Mouse (Mus musculus): ENCODE measurements around the gene Ccdc151.
A peak's percentile ranks its signal among the peaks of the same experiment; 100 is the strongest.

The Ccdc151 gene

DNA sequence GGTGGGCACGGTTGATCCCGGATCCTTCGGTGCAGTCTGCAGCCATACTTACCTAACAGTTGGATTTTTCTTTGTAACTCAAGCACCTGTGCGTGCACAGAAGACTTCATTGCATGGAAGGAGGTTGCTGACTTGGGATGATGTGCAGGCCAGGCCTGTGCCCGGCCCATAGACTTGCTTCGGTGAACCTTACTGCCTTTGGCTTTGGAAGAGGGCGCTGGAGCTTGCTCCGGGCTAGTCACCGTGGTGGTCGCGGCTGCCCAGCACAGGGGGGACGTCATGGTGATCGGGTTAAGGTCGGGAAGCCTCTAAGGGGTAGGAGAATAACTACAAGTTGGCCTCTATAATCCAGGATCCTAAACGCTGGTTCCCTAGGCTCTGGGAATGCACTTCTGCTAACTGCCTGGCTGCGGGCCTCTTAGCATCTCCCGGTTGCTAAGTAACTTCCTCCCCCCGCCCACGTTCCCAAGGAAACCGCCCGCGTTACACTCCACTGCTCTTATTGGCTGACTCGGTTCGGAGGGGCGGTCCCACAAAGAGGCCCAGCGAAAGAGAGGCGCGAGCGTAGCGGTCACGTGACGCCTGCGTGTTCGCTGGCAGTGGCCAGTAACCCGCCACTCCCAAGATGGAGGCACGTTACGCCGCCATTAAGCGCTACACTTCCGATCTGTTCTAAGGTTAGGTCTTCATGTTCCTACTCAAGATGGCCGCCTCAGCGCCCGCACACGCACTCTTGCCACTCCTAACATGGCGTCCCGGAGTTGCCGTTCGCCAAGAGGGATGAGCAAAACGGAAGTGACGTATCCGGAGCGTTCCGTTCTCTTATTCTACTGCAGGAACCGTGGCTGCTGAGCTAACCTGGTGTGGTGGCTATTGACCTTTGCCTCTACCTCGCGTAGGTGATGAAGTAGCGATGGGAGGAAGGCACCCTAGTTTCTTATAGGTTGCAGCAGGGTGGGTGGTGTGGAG is at the start of gene Ccdc151, which contains the start of gene Prkcsh:
Ccdc151 (minus strand) TSS at position 441 of the 969 bp plus-strand sequence.
Prkcsh (plus strand) TSS at position 613 of the 969 bp plus-strand sequence.
- peak; percentile 98 to 99 for DNase-seq

DNA sequence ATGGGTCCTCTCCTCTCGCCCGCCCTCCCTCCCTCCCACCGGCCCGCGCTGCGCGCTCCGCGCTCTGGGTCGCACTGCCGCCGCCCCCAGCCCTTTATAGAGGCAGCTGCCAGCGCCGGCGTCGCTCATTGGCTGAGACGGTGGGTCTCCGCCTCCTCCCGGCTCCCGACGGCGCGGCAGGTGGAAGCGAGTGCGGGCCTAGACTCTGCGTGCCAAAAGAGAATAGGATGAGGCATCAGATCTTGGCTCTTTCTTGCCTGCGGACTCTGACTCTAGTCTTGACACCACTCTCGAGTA is 49.5 kb upstream of the Ccdc151 start, which contains the start of gene Elavl3:
Elavl3 (minus strand) TSS at position 66 of the 297 bp plus-strand sequence.
- peak; percentile 88 to 92 for DNase-seq

DNA sequence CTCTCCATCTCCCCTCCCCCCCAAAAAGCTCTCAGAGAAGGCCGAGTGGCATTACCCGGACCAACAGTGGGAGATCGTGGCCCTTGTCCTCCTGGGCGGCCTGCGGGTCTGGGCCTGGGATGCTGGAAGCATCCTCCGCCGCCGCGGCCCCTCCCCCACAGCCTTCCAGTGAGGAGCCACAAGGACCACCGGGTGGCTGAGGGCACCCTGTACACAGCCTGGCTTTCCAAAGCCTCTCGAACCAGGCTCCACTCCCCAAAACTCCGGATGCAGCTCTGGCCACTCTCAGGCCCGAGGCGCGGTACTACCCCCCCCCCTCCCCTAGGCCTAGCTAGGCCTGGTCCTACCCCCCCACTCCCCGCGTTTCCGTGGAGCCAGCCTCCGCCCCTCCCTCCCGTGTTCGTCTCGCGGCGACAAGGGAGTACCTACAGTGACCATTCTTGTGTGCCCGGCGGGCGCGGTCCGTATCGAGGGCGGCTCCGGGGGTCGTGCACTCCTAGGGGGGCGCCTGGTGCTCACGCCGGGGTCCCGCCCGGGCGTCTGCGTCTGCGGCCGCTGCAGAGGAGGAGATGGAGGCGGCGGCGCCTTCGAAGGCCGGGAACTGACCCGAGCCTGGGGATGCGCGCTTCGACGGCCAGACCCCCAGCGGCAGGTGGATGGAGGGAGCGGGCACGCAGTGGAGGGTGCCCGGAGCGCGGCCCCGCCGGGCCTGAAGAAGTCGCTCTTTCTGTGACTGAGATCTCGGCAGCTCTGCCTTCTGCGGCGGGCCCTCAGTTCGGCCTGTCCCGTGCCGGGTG is 48.9 kb upstream of the Ccdc151 start:
- DNase-seq: peak; percentile 53 to 62

DNA sequence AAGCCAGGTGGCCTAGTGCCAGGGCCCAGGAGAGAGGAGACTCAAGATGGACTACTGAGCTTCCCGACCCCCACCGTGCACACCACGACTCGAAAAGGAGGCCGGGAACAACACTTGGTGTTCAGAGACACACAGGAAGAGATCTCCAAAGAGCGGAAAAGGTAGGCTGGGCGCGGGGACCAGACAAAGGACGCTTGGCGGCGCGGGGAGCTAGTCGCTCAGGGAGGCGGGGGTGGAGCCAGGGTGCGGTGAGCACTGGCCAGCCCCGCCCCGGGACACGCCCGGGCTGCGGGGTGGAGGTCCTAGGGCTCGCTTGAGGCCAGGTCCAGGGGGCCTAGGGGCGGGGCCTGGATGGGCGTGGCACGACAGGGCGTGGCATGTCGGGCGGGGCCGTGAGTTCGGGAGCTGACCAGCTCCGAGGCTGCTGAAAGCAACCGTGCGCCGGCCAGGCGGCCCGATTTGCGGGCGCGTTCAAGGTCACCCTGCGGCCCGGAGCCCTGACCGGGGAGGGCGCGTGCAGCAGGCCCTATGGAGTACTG is 48.0 kb upstream of the Ccdc151 start:
- peak; percentile 77 to 86 for DNase-seq

DNA sequence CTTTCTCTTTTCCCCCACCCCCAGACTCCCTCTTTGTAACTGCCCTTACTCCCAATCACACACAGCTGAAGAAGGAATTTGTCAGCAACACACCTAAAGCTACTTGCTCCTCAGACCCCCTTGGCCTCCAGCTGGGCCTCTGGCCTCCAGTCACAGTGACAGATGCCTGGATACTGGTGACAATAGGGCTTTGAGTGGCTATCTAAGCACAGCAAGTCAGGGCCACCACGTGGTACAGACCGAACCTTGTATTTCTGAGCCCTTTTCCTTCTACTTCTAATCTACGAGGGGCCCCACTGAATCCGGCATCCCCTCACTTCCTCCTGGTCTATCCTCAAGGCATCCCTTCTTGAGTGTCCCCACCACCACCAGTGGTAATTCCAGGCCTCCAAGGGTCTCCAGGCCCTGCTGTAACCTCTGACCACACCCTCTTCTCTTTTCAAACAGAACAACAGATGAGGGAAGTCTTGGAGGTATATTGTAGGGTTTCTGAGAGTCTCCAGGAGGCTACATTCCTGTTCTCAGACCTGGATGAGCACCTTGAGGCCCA is 47.4 kb upstream of the Ccdc151 start:
- DNase-seq: peak; percentile 35 to 39

DNA sequence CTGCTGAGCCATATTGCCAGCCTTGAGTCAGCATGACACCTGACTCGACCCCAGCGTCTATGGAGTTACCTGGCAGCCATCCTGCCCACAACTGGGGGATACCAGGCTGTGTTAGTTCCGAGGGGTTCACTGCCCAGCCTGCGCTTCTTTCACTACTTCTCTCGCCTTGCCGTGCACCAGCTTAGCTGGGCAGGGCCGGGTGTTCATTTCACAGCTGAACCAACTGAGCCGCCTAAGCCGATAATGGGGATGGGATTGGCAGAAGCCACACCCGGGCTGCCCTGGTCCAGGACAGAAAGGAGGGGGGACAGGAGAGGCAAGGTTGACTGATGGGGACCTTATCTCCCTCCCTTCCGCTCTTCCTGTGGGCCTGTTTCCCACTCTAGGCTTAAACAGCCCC is 46.9 kb upstream of the Ccdc151 start:
- DNase-seq: peak; percentile 25 to 30

DNA sequence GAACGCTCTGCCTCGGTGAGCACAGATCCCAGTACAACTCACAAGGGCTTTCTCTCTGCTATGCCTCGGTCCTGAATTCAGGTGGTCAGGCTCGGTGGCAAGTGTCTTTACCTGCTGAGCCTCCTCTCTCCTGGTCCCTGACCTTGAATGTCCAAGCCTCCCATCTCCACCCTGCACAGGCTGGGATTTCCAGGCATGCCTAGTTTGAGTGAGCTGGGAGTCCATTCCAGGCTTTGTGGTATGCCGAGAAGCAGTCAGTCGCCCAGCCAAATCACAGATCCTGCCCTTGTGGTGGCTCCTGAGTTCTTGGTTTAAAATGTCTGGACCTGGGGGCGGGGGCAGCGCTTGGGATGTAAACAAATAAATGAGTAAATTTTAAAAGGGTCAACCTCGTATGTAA is 44.9 kb upstream of the Ccdc151 start:
- DNase-seq: peak; percentile 46 to 49

DNA sequence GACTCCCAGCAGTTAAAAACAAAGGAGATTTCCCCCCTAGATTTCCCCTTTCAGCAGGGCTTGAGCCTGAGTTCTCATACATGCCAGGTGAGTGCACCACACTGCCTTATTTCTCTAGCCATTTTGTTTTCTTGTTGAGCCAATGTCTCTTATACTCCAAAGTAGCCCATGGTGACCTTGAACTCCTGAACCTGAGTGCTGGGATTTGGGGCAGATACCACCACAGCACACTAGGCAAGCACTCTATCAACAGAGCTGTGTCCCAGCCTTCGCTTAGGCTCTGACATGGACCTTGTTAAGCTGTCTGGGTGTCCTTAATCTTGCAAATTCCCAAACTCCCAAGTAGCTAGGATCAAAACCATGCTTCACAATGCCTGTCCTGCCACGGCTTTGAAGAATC is 39.4 kb upstream of the Ccdc151 start:
- no peak for DNase-seq

DNA sequence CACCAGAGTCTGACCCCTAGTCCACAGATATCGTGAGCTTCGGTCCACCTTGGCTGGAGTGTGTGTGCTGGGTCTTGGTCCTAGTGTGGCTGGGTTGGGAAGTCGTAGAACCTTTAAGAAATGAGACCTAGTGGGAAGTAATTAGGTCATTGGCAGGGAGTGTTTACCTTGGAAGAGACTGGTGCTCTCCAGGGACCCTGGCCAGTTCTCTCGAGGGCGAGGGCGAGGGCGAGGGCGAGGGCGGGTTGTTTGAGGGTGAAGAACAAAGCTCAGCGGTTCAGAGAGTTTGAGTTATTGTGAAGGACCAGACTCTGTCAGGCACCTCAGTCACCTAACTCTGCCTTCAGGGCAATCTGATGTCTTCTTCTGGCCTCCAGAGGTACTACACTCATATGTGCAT is 35.4 kb upstream of the Ccdc151 start:
- DNase-seq: no peak

DNA sequence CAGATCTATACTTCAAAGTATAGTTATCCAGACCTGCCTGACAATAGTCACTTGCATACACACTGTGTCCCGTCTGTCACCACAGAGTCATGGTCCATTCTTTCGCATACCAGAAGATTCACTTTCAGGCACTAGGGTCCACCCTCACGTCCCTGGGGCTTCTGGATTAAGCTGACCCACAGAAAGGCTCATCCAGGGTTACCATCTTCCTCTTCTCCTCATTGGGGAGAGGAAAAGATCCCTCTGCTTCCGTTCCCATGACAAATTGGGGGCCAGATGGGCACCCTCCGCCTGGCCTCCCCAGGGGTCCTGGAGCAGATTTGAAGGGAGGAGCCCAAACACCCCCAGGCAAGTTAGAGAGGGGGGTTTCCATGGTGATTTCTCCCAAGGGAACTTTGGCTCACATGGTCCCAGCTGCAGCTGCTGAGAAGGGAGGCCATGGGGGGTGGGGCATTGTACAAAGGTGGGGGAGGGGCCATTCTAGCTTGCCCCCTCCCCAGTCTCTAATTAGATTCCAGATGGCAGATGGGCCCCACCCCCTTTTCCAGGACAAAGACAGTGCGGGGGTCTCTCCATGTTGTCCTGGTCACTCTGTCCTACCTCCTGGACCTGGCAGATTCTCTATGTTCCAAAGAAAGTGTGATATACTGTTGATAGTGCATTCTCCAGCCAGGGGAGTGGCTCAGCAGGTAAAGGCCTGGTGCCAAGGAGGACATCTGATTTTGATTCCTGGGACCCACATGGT is 33.0 kb upstream of the Ccdc151 start:
- DNase-seq: peak; percentile 37 to 39

DNA sequence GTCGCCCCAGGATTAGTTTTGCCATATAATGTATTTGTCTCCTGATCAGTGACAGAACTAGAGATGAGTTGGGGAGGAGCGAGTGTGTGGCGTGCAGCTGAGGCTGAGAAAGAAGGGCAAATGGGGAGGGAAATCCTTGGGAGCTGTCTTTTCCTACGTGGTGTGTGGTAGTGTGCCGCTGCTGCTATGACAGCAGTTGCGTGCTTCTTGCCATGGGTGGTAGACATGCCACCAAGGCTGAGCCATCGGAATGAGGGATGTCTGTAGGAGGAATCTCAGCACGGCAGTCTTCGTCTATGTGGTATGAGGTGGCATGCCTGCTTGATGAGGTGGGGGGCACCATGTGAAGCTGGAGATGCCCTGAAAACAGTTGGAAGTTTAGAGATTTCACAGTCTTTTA is 28.0 kb upstream of the Ccdc151 start:
- no peak for DNase-seq

DNA sequence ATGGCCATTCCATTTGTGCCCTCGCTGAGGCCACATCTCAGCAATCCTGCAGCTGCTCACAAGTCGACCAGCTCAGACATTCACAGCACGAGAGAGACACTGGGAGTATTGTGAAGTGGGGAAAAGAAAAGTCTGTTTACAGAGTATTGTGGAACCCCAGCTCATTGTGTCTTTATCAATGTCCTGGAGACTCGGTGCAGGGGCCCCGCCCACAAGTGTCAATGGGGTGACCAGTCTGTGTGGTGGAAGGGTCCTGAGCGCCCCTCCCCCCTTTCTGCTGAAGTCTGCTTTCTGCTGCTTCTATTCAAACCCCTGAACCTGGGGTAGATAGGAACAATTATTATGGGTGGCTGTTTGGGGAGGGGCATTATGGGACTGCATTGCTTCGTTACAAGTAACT is 26.0 kb upstream of the Ccdc151 start:
- no peak for DNase-seq

DNA sequence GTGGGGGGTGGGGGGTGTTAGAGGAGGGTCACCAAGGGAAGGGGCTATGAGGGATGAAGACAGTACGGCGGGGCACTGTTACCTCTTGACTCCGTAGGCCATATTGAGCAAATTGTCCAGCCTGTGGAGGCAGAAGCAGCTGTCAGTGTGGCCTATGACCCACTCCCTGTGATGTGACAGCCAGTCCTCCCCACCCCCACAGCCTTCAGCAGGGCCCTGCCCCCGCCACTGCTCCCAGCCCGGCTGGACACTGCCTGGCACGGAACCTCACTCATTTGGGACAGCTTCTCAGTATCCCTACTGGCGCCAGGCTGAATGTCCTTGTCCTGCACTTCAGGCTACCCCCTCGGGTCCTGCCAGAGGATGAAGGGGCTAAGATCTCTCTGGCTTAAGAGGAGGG is 22.2 kb upstream of the Ccdc151 start:
- DNase-seq: peak in 1 of 2 experiments; percentile 35

DNA sequence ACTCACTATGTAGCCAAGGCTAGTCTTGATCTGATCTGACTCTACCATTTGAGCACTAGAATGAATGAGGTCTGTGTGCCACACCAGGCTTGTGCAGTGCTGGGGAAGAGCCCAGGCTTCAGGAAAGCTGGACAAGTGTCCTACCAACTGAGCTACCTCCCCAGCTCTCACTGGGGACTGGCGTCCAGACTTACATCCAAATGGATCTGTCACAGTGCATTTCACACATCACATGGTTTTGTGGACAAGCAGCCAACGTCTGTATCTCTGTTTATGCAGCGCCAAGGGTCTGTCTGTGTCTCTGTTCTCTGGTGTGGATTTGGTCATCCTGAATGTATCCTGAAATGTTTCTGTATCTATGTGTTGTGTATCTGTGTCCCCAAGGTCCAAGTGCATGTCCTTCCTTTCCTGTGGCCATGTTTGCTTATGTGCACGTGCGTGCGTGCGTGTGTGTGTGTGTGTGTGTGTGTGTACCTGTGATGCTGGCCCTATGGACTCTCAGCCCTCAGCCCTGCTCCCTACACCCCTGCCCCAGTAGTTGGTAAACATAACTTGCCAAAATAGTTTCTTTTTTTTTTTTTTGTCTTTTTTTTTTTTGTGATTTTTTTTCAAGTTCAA is 14.9 kb upstream of the Ccdc151 start:
- DNase-seq: peak; percentile 60 to 63

DNA sequence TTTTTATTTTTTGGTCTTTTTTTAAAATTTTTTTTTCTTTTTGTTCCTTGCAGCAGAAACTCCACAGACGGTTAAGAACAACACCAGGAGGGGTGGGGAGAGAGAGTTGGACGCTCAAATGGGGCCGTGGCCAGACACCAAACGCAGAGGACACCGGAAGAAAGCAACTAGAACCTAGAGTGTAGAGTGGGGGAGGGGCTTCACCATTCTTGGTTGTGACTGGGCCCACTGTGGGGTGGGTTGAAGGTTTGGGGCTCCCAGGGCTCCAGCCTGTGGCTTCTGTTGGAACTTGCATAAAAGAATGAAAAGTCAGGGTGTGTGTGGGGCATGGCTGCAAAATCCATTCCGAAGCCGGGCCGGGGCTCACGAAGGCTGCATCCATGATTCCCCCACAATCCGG is 13.8 kb upstream of the Ccdc151 start:
- no peak for DNase-seq

DNA sequence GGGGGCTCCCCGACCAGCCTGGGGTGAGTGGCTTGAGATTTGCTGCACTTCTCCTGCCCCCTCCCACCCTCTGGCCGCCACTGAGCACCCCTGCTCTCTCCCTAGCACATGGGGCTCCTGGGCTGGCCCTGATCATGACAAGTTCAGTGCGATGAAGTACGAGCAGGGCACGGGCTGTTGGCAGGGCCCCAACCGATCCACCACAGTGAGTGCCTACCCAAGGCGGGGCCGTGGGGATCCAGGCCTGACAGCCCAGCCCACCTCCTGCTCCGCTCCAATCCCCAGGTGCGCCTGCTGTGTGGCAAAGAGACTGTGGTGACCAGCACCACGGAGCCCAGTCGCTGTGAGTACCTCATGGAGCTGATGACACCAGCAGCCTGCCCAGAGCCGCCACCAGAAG is 10.3 kb upstream of the Ccdc151 start:
- DNase-seq: no peak

DNA sequence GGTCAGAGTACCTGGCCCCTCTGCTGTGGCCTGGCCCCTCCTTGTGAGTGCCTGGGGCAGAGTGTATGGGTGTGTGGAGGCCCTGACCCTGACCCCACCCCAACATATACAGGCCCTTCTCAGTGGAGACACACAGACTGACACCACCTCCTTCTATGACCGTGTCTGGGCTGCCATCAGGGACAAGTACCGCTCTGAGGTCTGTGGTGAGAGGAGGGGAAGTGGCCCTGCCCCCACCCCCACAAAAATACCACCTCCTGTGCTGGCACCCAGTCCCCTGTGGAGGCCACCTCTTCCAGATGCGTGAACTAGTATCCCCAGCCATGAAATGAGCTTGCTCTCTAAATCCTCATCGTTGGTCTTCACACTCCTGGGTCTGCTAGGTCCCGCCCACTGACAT is 8.6 kb upstream of the Ccdc151 start:
- no peak for DNase-seq

DNA sequence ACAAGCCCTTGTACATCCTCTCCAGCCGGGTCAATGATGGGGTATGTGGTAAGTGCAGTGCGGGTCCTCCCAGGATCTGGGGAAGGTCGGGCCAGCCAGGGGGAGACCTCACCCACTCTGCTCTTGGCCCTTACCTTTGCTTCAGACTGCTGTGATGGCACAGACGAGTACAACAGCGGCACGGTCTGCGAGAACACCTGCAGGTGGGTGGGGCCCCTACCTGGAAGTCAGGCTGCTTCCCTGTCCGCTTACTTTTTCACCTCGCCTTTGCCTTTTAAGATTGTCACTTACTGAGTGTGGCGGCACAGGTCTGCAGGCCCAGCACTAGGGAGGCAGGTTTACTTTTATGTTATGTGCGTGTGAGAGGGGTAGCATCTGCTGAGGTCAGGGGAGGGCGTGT is 2.1 kb upstream of the Ccdc151 start:
- no peak for DNase-seq

DNA sequence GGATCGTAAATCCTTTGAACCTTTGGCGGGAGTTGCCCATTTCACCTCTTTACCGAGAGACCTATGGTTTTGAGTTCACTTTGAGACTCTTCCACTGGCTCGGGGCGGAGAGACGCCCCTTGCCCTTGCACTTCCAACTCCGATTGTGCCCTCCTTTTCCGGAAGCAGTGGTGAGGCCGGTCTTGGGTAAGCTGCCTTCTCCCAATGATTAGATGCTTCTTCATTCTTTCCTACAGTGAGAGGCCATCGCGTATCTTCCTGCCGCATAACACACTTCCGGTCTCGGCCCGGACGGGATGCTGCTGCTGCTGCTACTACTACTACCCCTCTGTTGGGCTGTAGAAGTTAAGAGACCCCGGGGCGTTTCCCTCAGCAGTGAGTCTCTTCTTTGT is 725 bp upstream of the Ccdc151 start:
- DNase-seq: no peak

DNA sequence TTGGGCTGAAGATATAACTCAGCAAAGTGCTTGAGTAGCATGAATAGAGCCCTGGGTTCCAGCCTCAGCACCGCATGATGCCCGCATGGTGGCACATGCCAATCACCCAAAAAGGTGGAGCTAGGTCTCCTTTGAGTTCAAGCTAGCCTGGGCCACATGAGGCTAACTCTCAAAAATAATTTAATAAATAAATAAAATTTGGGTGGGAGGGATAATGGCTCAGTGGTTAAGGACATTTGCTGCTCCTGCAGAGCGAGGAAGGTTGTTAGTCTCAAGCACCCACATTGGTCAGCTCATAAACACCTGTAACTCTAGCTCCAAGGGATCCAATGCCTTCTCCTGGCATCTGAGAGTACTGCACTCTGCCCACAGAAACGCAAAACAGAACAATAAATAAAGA is 801 bp downstream of the Ccdc151 start:
- DNase-seq: no peak

DNA sequence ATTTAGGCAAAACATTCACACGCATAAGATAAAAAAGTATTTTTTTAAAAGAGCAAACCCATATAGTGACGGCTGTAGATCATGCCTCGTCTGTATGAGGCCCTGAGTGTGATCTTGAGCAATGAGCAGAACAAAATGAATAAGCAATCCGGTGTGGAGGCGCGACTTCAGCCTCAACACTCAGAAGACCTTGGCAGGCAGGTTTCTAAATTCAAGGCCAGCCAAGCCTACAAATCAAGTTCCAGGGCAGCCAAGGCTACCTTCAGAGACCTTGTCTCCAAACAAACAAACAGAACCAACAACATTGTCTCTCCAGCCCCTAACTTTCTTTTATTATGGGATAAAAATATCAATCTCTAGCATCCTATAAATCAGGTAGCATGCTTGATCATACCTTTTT is 2.1 kb downstream of the Ccdc151 start:
- no peak for DNase-seq

Data from cerebellum, postnatal 36 days (tissue).